Mouse (Mus musculus) cerebellum, adult 11-12 months (tissue): ENCODE data around the gene Lsp1.
A peak's percentile ranks its signal among the peaks of the same experiment; 100 is the strongest.

Experiments
- DNase-seq: peaks from one replicate; pipeline ENCODE4 v3.0.0; 2022

Lsp1 gene

DNA sequence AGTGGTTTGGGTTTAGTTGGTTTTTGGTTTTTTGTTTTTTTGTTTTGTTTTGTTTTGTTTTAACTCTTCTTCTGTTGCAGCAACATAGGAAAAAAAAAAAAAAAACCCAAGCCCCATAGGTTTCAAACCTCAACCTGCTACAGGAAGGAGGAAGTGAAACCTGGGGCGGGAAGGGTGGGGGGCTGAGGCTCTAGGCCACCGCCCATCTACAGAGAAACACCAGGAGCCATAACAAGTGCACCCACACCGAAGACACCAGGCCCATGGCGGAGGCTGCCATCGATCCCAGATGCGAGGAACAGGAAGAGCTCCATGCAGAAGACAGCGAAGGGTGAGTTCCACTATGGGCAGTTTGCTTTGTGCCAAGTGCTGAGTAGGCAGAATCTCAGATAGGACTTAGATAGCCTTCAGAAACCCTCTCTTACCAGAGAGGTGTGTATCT lies at the start of gene Lsp1:
Gene Lsp1 (plus strand): TSS at position 174 of the 442 bp plus-strand sequence.
- DNase-seq = peak; percentile 9

DNA sequence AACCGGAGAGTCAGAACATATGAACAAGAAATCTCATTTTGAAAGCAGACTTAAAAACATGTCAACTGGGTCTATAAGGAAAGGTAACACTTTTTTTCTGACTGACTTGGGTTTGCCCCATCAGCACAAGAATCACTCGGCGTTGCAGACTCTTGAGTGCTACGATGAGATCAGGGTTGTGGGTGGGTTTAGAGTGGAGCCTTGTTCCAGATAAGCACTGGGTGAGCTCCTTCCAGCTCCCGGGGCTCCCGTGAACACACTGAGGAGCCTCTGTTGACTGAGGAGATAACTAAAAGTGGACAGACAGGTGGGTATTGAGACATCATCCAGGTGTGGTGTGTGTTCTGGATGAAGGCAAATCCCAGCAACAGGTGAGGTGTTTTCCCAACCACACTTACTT lies 47.3 kb upstream of the Lsp1 start:
- no peak for DNase-seq

DNA sequence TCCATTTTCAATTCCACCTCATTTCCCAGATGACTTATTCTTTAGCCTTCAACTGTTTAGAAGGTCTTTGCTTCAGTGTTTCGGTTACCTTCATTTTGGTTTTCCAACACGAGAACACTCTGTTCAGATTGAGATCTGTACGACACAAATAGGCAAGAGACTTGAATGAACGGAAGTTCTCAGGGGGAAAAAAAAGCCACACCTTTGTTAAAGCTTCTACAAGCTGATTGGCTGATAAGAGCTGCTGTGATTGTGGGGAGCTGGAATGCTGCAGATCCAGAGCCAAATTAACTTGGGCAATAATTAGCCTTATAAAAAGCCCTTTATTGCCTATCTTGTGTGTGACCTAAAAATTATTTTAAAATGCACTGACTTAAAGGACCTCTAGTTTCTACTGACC lies 45.3 kb upstream of the Lsp1 start:
- no peak for DNase-seq

DNA sequence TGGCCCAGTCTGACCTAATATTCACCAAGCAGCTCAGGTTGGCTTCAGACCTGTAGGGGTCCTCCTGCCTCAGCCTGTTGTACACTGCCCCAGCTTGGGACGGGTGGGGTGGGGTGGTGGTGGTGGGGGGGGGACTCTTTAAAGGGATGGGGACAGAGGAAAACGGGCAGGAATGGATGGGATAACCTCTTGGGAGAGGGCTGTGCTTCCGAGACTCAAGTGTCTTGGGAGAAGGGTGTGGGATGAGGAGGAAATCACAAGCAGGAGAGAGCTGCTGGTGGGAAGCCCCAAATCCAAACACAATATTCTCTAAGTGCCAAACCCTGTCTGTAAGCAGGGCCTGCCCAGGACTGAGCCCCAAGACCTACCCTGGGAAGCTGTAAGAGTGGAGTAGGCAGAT lies 44.4 kb upstream of the Lsp1 start:
- DNase-seq = no peak

DNA sequence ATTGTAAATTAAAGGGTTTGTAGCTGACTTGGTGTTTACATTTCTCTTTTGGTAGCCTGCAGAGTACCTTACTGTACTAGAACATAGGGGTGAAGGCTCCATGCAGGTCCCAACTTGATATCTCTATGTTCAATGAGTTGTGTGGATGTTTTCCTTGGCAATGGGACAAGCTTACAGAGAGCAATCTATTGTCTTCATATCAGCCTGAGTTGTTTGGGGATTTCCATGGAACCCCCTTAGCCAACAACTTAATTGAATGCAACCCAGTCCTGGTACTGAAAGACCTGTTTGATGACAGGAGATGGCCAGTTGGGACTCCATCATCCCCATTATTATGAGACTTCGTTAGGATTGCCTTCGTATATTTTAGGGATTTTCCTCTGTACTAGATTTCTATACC lies 42.6 kb upstream of the Lsp1 start:
- no peak for DNase-seq

DNA sequence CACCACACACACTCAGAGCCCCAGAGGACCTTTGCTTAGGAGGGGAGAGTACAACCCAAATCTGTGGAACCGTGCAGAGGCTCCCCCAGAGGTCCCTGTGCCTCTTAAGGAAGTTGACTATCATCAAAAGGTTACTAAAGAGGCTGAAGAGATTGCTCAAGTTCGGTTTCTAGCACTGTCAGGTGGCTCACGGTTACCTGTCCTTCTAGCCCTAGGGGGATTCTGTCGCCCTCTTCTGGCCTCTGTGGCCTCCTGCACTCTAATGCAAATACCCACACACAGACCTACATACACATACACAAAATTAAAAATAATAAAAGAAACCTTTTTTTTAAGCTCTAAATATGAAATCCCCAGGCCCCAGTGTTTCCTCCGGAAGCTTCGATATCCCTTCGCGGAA lies 41.9 kb upstream of the Lsp1 start:
- no peak for DNase-seq

DNA sequence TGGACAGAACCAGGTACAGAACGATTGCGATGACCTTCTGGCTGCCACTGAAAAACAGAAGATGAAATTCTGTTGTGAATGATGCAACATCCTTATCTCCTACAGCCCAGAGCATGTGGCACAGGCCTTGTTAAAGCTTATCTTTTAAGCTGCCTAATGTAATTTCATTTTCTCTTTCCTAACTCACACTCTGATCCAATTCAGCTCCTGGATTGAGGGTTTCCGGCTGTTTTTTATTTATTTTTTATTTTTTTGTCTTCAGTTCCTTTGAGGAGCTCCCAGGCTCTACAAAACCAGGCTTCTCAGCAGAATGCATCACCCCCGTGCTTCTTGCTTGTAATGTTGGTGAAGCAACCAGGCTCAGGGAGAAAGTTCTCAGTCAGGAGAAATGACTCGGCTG lies 40.7 kb upstream of the Lsp1 start:
- no peak for DNase-seq

DNA sequence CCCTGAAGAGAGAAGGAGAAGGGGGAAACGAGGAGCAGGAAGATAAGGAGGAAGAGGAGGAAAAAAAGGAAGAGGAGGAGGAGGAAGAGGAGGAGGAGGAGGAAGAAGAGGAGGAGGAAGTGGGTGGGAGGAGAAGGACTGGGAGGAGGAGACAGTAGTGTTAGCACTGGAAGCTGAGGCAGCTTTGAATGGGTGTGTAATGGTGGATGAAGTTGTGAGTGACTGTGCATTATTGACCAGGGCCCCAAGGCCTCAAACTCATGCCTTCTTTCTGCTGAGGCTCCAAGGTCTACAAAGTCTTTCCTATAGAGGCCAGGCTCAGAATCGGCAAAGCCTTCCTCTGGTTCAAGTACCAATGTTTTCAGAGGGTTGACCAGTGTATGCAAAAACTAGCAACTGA lies 38.8 kb upstream of the Lsp1 start:
- DNase-seq = no peak

DNA sequence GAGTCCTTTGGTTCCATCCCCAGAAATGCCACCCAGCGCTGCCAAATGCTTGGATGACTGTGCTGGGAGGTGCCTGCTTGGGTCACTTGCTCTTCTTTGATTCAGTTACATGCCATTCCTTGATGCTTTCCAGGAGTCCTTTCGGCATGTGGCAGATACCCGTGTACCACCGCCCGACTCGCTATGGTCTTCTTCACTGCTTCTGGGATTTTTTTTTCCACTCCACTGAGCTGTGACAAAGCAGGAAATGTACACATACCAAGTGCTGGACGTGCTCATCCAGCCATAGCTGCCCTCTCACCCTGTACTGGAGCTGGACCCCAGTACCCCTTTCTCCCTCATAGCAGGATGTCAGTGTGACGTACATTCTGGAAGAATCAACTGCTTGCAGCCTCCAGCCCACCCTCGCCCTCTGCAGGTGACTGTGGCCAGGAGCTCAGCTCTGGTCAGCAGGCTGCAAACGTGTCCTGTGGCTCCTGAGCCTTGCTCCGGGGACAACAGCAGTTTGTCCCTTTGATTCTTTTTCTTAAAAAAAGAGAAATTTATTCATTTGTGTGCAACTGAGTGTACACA lies 34.9 kb upstream of the Lsp1 start:
- DNase-seq = peak; percentile 42

DNA sequence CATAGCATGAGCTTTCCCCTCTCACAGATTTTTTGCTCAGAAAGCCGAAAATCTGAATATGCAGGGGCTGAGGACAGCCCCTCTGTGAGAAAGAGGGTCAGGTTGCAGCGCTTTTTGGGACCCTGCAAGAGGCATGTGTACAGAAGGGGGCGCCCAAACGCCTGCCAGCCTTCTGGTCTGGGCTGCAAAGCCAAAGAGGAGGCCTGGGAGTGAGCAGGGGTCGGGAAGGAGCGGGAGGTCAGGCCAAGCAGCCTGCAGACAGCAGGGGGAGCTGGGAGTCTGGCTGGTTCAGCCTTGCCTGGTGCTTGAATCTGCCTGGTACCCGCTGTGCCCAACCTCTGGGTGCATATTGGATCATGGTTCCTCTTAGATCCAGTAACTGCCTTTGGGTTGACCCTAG lies 32.4 kb upstream of the Lsp1 start:
- DNase-seq = peak; percentile 22

DNA sequence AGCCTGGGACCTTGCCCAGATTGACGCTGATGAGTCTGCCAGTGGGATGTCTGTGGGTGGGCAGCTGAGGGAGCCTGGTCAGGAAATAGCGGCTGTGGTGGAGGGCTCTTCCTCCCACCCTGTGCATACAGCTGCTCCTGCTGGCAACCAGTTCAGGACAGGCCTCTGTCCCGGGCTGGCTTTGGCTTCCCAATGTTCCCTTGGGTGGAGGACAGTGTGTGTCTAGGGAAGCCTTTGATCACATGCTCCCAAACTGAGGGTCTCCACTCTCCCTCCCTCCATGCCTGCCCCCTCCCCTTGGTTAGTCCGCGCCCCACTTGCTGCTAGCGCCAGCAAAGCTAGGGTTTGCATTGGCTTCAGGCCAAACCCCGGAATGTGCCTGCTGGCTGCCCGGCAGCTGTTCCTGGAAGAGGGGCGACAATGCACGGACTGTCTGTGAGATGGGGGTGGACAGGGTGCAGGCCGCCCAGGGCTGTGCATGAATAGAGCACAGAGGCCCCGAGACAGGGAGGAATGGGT lies 30.4 kb upstream of the Lsp1 start:
- DNase-seq = no peak

DNA sequence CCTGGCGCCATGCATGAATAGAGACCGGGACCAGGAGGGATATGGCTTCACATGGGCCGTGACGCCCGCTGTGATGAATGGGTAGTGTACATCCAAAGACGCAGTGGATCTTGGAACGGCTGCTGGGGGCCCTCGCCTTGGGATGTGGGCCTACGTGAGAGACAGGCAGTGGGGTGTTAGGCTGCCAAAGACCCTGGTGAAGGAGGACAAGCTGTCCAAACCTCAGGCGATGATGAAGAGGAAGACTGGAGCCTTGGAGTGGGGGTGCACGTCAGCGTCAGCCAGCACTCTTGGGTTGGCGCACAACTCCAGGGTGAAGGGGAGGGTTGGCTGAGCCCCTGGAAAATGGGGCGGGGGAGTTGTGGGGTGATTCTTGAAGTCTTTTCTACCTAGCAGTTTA lies 29.5 kb upstream of the Lsp1 start:
- no peak for DNase-seq

DNA sequence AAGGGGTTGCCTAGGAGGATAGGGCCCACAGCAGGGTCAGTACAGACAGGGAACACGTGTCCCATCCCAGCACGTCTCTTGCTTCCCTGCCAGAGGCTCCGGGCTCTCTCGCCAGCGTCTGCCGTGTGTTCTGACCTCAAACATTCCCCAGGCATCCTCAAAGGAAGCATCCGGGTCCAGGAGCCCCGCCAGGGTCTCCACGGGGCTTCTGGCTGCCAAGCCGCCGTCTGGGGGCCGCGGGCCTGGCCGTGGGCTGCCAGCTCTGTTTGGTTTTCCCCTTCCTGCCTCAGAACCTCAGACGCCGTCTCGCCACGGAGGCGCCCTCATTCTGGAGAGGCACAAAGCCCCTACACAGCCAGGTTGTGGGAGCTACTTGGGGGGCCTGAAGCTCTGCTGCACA lies 27.0 kb upstream of the Lsp1 start:
- no peak for DNase-seq

DNA sequence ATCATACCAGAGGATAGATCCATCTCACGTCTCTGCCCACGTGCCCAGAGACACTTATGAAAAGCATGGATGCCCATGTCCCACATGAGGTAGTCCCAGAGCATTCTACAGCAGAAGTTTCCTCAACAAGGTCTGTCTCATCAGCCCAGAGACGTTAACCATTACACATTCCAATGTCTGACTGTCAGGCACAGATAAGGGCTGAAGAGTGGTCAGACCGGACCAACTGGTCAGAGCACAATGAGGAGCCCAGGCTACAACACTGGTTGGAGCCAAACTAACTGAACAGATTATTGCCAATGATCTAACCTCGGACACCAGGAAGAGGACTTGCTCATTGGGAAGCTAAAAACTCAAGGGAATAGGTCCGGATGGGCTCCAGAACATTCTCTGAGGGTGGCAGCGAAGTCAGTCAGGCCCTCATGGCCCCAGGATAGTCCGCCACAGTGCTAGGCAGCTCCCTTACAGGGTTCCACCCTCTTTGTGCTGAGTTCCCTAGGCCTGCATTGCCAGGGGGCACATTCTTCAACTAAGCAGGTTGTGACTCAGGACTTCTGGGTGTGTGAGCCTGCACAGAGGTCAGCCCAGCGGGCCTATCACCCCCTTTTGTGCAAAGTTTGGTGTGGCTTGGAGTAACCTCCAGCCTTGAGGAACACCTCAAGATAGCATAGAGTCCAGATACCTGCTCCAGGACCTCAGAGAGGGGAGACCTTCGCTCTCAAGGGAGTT lies 26.3 kb upstream of the Lsp1 start, which contains the start of gene Syt8:
Gene Syt8 (plus strand): TSS at position 714 of the 729 bp plus-strand sequence.
- DNase-seq = no peak

DNA sequence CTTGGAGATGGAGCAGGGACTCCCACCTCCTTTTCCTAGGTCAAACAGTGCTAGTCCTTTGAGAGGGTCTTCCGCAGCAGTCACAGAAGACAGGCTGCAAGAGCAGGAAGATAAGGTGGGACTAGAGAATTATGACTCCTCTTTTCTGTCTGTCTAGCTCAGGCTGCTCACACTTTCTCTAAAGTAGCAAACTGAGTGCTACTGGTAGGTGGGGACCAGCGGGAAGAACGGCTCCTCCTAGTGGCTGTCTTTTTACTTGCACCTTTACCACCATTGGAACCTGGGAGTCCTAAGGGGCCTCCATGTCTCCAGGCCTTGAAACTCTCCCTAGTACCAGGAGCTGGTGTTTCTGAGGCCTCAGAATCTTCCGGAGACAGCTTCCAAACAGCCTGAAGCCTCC lies 25.1 kb upstream of the Lsp1 start:
- DNase-seq = peak; percentile 61

DNA sequence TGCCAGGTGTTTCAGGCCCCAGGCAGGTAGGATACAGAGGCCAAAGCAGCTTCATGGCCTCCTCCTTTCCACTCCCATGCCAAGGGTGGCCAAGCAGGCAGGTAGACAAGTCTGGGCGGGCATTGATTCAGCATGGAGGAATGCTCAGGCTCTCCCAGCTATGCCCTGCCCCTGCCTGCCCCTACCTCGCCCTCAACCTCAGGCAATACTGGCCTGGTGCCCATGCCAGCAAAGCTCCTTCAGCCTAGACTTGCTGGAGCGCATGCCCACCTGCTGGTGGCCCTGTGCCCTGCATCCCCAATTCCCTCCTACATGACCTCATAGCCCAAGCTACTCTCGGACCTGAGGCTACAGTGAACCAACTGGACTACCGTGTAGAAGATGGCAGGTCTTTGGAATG lies 23.3 kb upstream of the Lsp1 start:
- DNase-seq = peak; percentile 35

DNA sequence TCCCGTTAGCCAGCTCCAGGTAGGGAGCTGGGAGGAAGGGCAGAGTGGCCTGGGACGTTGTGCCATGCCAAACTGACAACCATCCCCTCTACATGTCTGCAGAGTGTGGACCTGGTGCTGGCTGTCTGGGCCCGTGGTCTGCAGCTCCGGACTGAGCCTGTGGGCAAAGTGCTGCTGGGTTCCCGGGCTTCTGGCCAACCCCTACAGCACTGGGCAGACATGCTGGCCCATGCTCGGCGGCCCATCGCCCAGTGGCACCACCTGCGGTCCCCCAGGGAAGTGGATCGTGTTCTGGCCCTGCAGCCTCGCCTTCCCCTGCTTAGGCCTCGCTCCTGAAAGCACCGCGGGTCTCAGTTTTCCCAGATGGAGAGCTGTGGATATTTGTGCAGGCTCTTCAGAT lies 20.6 kb upstream of the Lsp1 start:
- DNase-seq = peak; percentile 62

DNA sequence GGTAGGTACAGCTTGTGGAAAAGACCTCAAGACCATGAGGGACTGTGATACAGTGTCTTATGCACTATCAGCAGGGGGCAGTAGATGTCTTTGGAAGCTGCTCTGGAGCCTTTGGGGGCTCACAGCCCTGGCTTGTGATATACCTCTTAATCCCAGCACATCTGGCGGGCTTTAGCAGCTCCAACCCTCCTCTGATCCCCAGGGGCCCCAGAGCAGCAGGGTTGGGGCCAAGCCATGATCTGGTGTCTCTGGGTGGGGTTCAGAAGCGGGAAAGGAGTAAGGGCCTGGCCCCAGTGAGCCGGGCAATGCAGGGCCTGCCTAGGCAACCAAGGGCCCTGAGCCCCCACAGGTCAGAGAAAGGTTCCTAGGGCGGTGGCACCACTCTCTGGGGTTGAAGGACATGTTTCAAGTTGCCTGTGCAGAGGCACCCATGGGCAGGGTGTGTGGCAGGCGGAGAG lies 19.9 kb upstream of the Lsp1 start:
- DNase-seq = no peak

DNA sequence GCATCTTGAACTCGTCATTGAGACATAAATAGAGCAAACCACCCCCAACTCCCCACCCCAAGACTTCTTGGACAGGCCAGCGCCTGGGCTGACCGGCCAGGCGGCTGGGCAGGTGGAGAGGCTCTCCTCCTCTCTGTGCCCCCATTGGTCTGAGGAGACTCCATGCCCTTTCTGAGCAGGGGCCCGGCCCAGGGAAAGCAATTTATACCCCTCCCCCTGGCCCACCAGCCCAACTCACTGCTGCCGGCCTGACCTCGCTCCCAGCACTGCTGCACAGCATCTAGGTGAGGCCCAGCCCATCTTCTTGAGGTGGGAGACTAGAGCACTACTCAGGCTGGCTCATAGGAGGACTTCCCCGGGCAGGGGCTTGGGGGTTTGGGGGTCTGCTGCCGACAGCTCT lies 19.0 kb upstream of the Lsp1 start, which contains the start of gene Tnni2:
Gene Tnni2 (plus strand): TSS at position 224 of the 400 bp plus-strand sequence.
- no peak for DNase-seq

DNA sequence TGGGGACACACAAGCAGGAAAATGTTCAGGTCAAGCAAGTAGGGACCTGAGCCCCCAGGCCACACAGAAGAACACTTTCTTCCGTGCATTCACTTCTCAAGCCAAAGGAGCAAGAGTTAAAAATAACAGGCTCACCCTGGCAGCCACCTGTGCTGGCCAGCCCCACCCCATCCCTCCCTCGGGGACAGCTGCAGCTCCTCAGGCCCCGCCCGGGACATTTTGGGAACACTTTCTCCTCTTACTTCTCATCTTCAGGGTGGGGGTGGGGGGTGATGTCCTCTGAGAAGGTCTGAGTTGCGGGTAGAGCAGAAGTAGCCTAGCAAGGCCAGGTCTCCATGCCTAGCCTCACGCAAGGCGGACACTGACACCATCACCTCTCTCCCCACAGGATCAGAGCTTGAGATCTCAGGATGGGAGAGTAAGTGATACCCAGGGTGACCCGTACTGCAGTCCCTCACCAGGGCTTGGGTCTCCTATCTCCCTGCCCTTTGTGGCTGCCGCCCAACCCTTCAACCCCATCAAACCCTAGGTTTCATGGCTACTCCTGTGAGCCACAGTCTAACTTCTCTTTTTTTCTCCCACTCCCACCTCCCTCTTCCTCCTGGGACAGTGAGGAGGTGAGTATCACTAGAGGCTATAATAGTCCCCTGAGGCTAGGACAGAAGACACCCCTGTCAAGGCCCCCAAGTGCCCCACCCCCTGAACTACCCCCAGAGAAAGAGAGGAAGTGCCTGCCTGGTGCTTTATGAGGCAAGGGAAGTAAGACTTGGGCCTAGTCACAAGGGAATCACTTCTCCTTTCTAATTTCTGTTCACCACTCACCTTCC lies 18.3 kb upstream of the Lsp1 start:
- DNase-seq = no peak

DNA sequence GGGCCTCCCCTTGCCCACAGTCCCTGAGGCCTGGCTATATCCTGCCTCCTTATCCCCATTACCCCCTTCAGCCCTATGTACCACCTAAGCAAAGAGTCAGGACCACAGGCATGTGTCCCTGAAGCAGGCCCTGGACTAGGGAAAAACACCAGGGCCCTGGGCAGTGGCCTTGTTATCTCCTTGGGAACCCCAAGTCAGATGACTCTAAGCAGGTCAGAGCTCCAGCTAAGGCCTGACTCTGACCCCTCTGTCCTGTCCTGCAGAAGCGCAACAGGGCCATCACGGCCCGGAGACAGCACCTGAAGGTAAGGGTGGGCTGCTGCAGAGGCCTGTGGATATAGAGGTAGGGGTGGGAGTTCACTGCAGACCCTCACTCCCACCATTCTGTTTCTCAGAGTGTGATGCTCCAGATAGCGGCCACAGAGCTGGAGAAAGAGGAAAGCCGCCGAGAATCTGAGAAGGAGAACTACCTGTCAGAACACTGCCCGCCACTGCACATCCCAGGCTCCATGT lies 17.6 kb upstream of the Lsp1 start:
- no peak for DNase-seq

DNA sequence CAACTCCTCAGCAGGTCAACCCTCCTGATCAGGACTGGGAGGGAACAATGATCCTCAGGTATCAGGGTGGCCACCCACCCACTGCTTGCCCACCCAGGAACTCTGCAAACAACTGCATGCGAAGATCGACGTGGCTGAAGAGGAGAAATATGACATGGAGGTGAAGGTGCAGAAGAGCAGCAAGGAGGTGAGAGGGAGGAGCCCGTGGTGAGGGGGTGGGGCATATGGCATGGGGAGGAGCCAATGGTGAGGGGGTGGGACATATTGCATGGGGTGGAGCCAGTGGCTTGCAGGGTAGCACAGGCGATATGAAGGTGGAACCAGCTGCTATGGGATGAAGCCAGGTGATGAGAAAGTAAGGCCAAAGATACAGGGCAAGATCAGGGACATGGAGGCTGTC lies 17.1 kb upstream of the Lsp1 start:
- DNase-seq = no peak

DNA sequence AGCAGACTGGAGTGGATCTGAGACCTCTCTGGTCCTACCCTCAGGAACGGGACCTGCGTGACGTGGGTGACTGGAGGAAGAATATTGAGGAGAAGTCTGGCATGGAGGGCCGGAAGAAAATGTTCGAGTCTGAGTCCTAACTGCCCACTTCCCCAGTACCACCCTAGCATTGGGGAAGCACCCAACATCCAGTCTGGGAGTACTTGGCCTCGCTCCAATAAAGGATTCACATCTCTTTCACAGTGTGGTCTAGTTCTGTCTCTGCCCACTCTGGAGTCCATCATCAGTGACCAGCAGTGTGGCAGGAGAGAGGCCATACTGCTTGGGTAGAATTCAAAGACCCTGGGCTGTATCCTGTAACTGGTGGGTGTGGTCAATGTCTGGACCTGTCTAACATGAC lies 16.4 kb upstream of the Lsp1 start:
- DNase-seq = no peak
